Mouse (Mus musculus): ENCODE data around the gene Olfr26.

The Olfr26 gene

GRCm38 (mm10) chr9:38854760-38855159 lies at the start of gene Olfr26:
Olfr26 (plus strand) TSS chr9:38855060.

GRCm38 (mm10) chr9:38814314-38814713 lies 40.5 kb upstream of the Olfr26 start, which contains the start of gene Olfr922:
Olfr922 (plus strand) TSS chr9:38814614.
- 69% methylated on average over 2 of the region's 2 CpGs for WGBS

GRCm38 (mm10) chr9:38815458-38815986 lies 39.3 kb upstream of the Olfr26 start:
- 89% methylated on average over 1 of the region's 1 CpGs for WGBS

GRCm38 (mm10) chr9:38826245-38826644 lies 28.6 kb upstream of the Olfr26 start, which contains the start of gene Olfr923:
Olfr923 (plus strand) TSS chr9:38826545.
- 94% methylated on average over 1 of the region's 1 CpGs for WGBS

- WGBS: 70% methylated on average over 2 of the region's 2 CpGs
Observed at GRCm38 (mm10) chr9:38833027-38833426, 21.8 kb upstream of the Olfr26 start.

GRCm38 (mm10) chr9:38844149-38844548 lies 10.7 kb upstream of the Olfr26 start, which contains the start of gene Olfr924:
Olfr924 (plus strand) TSS chr9:38844449.
- 93% methylated on average over 1 of the region's 1 CpGs for WGBS

GRCm38 (mm10) chr9:38874880-38875279 lies 20.0 kb downstream of the Olfr26 start:
- WGBS: 59% methylated on average over 2 of the region's 2 CpGs

- WGBS: 76% methylated on average over 2 of the region's 2 CpGs
Observed at GRCm38 (mm10) chr9:38876826-38877225, 22.0 kb downstream of the Olfr26 start, which contains the start of gene Olfr926. Olfr926 (plus strand) TSS chr9:38877126.

All from cerebral cortex, adult 2 months (tissue).